Mouse (Mus musculus): ENCODE measurements around the gene Cntnap2. TPM values are rescaled to one million over a fixed set of nuclear protein-coding genes. Genes with fewer than 3 reads are reported as not detected.

Gene Cntnap2
- polyA plus RNA-seq, 2 experiments = 1.5 to 2.5 TPM

- Histone ChIP-seq H3K27ac (replicated peaks; ENCODE audit: low read depth, low read length) (no peak overlapping the region), H3K4me2 (replicated peaks; ENCODE audit: low read depth, low read length, severe bottlenecking) (no peak overlapping the region), H3K36me3 (ENCODE audit: control insufficient read depth, insufficient read depth, low read length) (no peaks in the 10 kb centered on the region), H3K27me3 (ENCODE audit: control insufficient read depth, insufficient read depth, low read length) (no peaks in the 10 kb centered on the region), H3K9ac (ENCODE audit: low read depth, low read length, severe bottlenecking) (no peak overlapping the region), H3K4me1 (ENCODE audit: control insufficient read depth, insufficient read depth, low read length) (no peaks in the 10 kb centered on the region), H3K9me3 (ENCODE audit: control insufficient read depth, low read length) (no peaks in the 10 kb centered on the region), H3K4me3 (replicated peaks; ENCODE audit: low read length) (no peak overlapping the region)
- WGBS = 74% methylated on average over 6 of the region's 6 CpGs
- ATAC-seq (ENCODE audit: low FRiP score, low read depth) (no peak), DNase-seq (ENCODE audit: low spot score) (no peak)
- no peak for TF ChIP-seq POLR2A (IDR thresholded peaks at IDR 0.05; ENCODE audit: borderline replicate concordance, extremely low read depth, insufficient read depth, insufficient read length)
Observed at GRCm38 (mm10) chr6:45584467-45585094, 525.4 kb downstream of the Cntnap2 start.

DNA sequence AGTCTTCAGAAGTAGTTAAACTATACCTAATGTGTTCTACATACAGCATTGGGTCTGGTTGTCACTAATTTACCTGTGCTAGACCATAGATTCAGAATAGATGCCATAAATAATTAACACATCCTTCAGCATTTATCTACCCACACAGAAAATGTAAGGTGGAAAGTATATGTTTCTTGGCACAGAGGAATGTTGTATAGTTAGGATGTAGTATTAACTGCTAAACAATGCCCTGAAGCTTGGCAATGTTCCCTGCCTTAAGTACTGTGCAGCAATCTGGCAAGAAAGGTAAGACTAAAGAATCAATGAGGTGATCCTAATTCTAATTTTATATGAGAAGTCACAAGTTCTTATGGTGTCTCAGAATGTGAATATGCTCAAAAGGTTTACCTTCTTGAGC is 529.9 kb downstream of the Cntnap2 start:
- Histone ChIP-seq H3K36me3 (ENCODE audit: control insufficient read depth, insufficient read depth, low read length) (no peaks in the 10 kb centered on the region), H3K9ac (ENCODE audit: low read depth, low read length, severe bottlenecking) (no peak overlapping the region), H3K4me3 (replicated peaks; ENCODE audit: low read length) (no peak overlapping the region), H3K27me3 (ENCODE audit: control insufficient read depth, insufficient read depth, low read length) (no peaks in the 10 kb centered on the region), H3K4me1 (ENCODE audit: control insufficient read depth, insufficient read depth, low read length) (no peaks in the 10 kb centered on the region), H3K9me3 (ENCODE audit: control insufficient read depth, low read length) (no peaks in the 10 kb centered on the region), H3K4me2 (replicated peaks; ENCODE audit: low read depth, low read length, severe bottlenecking) (no peak overlapping the region), H3K27ac (replicated peaks; ENCODE audit: low read depth, low read length) (no peak overlapping the region)
- no peak for TF ChIP-seq POLR2A (IDR thresholded peaks at IDR 0.05; ENCODE audit: borderline replicate concordance, extremely low read depth, insufficient read depth, insufficient read length)
- ATAC-seq (ENCODE audit: low FRiP score, low read depth) (no peak), DNase-seq (ENCODE audit: low spot score) (no peak)

DNA sequence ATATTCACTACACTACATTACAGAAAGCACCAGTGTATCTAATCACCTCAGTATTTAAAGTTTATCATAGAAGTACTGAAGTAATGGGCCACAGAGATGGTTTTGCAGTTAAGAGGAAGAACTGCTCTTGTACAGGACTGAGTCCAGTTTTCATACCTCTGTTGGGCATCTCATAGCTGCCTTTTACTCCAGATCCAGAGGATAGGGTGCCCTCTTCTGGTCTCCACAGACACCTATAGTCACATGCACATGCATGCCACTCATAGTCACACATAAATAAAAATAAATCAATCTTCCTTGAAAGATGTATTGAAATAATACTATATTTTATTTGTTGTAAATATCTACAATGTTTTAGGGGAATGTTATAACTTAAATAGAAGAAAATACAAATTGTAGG is 587.9 kb downstream of the Cntnap2 start:
- Histone ChIP-seq H3K9me3 (ENCODE audit: control insufficient read depth, low read length) (no peaks in the 10 kb centered on the region), H3K9ac (ENCODE audit: low read depth, low read length, severe bottlenecking) (no peak overlapping the region), H3K27me3 (ENCODE audit: control insufficient read depth, insufficient read depth, low read length) (no peaks in the 10 kb centered on the region), H3K4me1 (ENCODE audit: control insufficient read depth, insufficient read depth, low read length) (no peaks in the 10 kb centered on the region), H3K4me2 (replicated peaks; ENCODE audit: low read depth, low read length, severe bottlenecking) (no peak overlapping the region), H3K27ac (replicated peaks; ENCODE audit: low read depth, low read length) (no peak overlapping the region), H3K4me3 (replicated peaks; ENCODE audit: low read length) (no peak overlapping the region), H3K36me3 (ENCODE audit: control insufficient read depth, insufficient read depth, low read length) (no peaks in the 10 kb centered on the region)
- DNase-seq (ENCODE audit: low spot score) (no peak), ATAC-seq (ENCODE audit: low FRiP score, low read depth) (no peak)
- no peak for TF ChIP-seq POLR2A (IDR thresholded peaks at IDR 0.05; ENCODE audit: borderline replicate concordance, extremely low read depth, insufficient read depth, insufficient read length)

GRCm38 (mm10) chr6:45648419-45648818 is 589.3 kb downstream of the Cntnap2 start:
- 88% methylated on average over 2 of the region's 2 CpGs for WGBS
- Histone ChIP-seq H3K4me3 (replicated peaks; ENCODE audit: low read length) (no peak overlapping the region), H3K27ac (replicated peaks; ENCODE audit: low read depth, low read length) (no peak overlapping the region), H3K9ac (ENCODE audit: low read depth, low read length, severe bottlenecking) (no peak overlapping the region), H3K9me3 (ENCODE audit: control insufficient read depth, low read length) (no peaks in the 10 kb centered on the region), H3K36me3 (ENCODE audit: control insufficient read depth, insufficient read depth, low read length) (no peaks in the 10 kb centered on the region), H3K27me3 (ENCODE audit: control insufficient read depth, insufficient read depth, low read length) (no peaks in the 10 kb centered on the region), H3K4me1 (ENCODE audit: control insufficient read depth, insufficient read depth, low read length) (no peaks in the 10 kb centered on the region), H3K4me2 (replicated peaks; ENCODE audit: low read depth, low read length, severe bottlenecking) (no peak overlapping the region)
- DNase-seq (ENCODE audit: low spot score) (no peak), ATAC-seq (ENCODE audit: low FRiP score, low read depth) (no peak)
- no peak for TF ChIP-seq POLR2A (IDR thresholded peaks at IDR 0.05; ENCODE audit: borderline replicate concordance, extremely low read depth, insufficient read depth, insufficient read length)

DNA sequence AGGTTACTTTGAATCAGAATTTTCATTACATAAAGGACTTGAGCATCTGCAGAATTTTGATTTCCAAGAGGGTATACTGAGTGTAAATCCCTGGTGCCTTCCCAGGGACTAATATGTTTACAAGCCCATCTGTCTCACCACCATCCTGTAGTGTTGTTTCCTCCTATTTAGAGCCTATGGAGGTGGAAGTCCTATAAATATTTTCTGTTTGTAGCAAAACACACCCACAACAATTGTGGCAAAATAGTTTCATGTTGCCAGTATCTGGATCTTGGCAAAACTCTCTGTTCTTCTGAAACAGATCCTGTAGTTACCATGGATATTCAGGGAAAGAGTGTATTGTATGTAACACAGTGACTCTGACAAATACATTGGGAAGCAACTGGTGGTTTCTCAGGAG is 641.1 kb downstream of the Cntnap2 start:
- no peaks in the 10 kb centered on the region for H3K4me1 ChIP-seq (ENCODE audit: control insufficient read depth, insufficient read depth, low read length)

GRCm38 (mm10) chr6:45791612-45792011 is 732.5 kb downstream of the Cntnap2 start:
- H3K36me3 ChIP-seq (ENCODE audit: control insufficient read depth, insufficient read depth, low read length) = no peaks in the 10 kb centered on the region
- ATAC-seq (ENCODE audit: low FRiP score, low read depth) = no peak
- H3K4me1 ChIP-seq (ENCODE audit: control insufficient read depth, insufficient read depth, low read length) = no peaks in the 10 kb centered on the region
- H3K27me3 ChIP-seq (ENCODE audit: control insufficient read depth, insufficient read depth, low read length) = no peaks in the 10 kb centered on the region
- H3K27ac ChIP-seq (replicated peaks; ENCODE audit: low read depth, low read length) = no peak overlapping the region
- no peaks in the 10 kb centered on the region for H3K9me3 ChIP-seq (ENCODE audit: control insufficient read depth, low read length)
- TF ChIP-seq POLR2A (IDR thresholded peaks at IDR 0.05; ENCODE audit: borderline replicate concordance, extremely low read depth, insufficient read depth, insufficient read length) = no peak
- H3K9ac ChIP-seq (ENCODE audit: low read depth, low read length, severe bottlenecking) = no peak overlapping the region
- no peak overlapping the region for H3K4me2 ChIP-seq (replicated peaks; ENCODE audit: low read depth, low read length, severe bottlenecking)
- H3K4me3 ChIP-seq (replicated peaks; ENCODE audit: low read length) = no peak overlapping the region
- no peak for DNase-seq (ENCODE audit: low spot score)

More for the DNA sequence above, 641.1 kb downstream of the Cntnap2 start:
- DNase-seq (ENCODE audit: low spot score) (no peak), ATAC-seq (ENCODE audit: low FRiP score, low read depth) (no peak)
- no peak overlapping the region for H3K27ac ChIP-seq (replicated peaks; ENCODE audit: low read depth, low read length)
- no peak overlapping the region for H3K4me2 ChIP-seq (replicated peaks; ENCODE audit: low read depth, low read length, severe bottlenecking)
- TF ChIP-seq POLR2A (IDR thresholded peaks at IDR 0.05; ENCODE audit: borderline replicate concordance, extremely low read depth, insufficient read depth, insufficient read length) = no peak
- no peaks in the 10 kb centered on the region for H3K27me3 ChIP-seq (ENCODE audit: control insufficient read depth, insufficient read depth, low read length)
- H3K4me3 ChIP-seq (replicated peaks; ENCODE audit: low read length) = no peak overlapping the region
- no peaks in the 10 kb centered on the region for H3K9me3 ChIP-seq (ENCODE audit: control insufficient read depth, low read length)
- no peaks in the 10 kb centered on the region for H3K36me3 ChIP-seq (ENCODE audit: control insufficient read depth, insufficient read depth, low read length)
- H3K9ac ChIP-seq (ENCODE audit: low read depth, low read length, severe bottlenecking) = no peak overlapping the region

All from limb, embryonic 14.5 days (tissue).